Mouse (Mus musculus): ENCODE data around the gene Fcgr1. TPM values are rescaled to one million over a fixed set of nuclear protein-coding genes. Genes with fewer than 3 reads are reported as not detected.
"Not testable (repeated sequence)": the region's sequence is repeated elsewhere in the genome, so short reads cannot be mapped to it uniquely, and the experiment has no call there.

The Fcgr1 gene
- total RNA-seq (2021): 1 to 10 TPM; 2.0 to 3.3 TPM
- long read RNA-seq, experiment 1: 0 reads
- long read RNA-seq, experiment 2, partial matches to known transcripts: 1 of 1 reads
- long read RNA-seq, experiment 2, other reads (novel, unspliced or antisense): 0 of 1 reads

DNA sequence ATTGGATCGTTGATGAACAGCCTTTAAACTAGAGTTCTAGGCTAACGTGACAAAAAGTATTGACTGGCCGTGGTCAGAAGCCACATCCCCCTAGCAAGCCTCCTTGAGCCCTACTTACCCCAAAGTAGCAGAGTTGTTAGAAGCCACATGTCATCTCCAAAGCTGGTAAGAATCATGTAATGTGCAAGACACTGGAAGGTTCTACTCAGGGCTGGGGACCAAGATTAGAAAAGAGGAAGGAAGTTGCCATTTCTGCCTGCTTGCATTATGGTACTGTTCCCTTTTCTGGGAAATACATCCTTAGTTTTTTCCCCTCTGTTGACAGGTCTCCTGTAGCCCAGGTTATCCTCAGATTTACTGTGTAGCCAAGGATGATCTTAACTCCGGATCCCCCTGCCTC lies at the start of gene Fcgr1:
Fcgr1 (minus strand) TSS at position 183 of the 400 bp plus-strand sequence.
- no peak for DNase-seq (ENCODE audit: low spot score in 2 of 2)

DNA sequence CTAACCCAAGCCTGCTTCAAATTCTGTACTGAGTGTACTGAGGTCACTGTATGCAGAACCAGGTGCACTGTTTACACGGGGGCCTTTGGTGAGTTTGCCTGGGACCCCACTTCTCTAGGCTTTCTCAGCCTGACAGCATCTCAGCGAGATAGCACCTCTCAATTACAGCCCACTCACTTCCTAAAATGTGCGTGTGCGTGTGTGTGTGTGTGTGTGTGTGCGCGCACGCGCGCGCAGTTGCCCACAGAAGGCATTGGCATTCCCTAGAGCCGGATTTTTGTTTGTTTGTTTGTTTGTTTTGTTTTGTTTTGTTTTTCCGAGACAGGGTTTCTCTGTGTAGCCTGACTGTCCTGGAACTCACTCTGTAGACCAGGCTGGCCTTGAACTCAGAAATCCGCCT lies 48.9 kb upstream of the Fcgr1 start:
- not testable (repeated sequence) for DNase-seq (ENCODE audit: low spot score in 2 of 2)

DNA sequence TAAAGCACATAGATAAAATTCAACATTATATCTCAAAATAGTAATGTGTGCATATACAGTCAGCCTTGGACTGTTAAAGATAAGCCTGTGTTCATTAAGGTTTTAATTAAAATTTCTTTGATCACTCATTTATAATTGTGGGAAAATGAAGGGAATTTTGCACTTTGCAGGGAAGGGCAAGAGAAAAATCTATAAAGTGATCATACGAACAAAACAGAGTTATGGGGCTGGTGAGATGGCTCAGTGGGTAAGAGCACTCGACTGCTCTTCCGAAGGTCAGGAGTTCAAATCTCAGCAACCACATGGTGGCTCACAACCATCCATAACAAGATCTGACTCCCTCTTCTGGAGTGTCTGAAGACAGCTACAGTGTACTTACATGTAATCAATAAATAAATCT lies 48.3 kb upstream of the Fcgr1 start:
- DNase-seq (ENCODE audit: low spot score in 2 of 2): not testable (repeated sequence)

DNA sequence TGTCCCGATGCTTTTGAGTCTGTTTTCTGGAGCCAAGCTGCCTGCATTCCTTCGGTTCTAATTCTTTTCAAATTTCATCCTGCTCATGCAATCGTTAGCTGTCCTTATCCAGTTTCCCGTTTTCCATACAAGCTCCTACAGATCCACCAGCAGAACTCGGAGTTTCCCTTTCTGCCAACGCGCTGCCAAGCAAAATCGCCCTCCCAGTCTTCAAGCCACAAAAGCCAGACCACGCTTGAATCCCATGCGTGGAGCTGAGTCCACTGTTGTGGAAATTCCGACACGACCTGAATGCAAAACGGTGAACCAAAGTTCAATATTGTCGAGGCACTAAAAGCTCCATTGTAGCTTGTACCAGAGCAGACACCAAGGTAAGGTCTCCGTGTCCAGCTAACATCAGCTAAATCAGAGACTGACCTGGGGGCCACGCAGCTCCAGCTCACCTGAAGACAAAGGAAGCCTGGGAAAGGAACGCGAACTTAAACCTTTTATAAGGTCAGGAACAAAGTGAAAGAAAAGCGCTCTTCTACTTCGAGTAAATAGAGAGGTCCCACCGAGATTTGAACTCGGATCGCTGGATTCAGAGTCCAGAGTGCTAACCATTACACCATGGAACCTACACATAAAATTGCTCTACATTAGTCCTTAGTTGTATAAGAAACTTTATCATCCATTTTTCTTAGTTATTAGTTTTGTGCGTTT lies 47.0 kb upstream of the Fcgr1 start:
- no peak for DNase-seq (ENCODE audit: low spot score in 2 of 2)

DNA sequence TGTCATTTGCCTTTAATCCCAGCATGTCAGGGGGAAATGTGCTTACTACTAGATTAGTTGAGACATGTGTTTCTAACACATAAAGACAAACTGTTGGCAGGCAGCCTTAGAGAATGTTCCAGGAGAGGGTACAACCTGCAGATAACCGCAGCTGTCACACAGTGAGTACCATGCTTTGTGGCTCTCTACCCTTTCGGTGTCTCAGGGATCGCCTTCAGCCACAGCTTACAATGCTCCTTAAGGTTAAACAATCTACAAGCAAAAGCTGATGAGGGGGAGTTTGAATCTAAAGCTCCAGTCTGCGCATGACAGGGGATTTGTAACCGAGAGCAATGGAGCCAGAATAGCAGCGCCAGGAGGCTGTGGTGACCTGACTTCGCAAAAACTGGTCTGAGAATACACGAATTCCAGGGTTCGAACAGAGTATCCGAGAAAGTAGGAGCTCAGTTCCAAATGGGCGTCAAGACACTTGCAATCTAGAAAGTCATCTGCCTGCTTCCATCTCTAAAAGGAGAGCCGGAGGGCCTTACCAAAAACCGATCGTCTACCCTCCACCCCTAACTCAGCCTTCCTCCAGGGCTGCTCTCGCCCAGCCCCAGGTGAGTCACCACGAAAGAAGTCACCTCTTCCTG lies 45.2 kb upstream of the Fcgr1 start:
- no peak for DNase-seq (ENCODE audit: low spot score in 2 of 2)

DNA sequence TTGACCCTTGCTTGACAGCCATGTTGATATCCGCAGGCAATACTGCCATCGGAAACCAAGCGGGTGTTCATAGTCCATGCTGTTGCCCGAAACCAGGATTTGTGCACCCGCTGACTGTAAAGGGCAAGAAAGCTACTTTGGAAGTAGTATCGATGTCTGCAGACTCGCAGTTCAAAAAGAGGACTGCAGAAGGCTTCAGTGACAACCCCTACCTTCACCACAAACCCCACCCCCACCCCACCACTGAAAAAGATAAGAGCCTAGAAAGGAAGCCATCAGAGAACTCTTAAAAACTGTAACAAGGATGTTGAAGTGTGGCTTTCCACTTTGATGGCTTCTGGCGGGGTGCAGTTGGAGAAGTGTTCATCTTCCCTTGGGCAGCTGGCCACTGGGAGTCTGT lies 44.3 kb upstream of the Fcgr1 start:
- DNase-seq (ENCODE audit: low spot score in 2 of 2): no peak

DNA sequence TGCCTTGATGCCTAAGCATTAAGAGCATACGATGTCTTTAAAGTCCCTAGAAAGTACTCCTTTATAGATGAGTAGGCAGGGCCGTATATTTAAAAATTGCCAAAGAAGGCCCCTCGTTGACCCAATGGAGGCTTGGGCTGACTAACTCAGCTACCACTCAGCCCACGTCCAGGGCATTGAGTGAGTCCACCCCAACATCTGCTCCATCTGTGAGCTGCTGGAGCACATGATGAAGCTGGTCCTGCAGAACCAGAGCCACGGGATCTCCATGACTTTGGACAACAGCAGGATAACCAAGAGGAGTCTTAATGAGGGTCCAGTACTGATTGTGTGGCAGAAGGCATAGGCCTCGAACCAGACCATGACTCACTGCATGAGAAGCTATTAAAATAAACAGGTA lies 43.5 kb upstream of the Fcgr1 start:
- no peak for DNase-seq (ENCODE audit: low spot score in 2 of 2)

DNA sequence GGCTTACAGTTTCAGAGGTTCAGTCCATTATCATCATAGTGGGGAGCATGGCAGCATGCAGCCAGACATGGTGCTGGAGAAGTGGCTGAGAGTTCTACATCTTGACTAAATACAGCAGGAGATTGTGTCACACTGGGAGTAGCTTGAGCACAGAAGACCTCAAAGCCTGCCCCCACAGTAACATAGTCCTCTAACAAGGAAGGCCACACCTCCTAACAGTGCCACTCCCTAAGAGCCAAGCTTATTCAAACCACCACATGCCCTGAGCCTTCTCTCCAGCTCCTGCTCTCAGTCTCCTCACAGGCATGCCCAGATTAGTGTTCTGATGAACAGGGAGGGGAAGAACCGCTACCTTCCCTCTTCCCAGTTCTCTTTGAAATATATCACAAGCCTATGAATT lies 42.9 kb upstream of the Fcgr1 start:
- DNase-seq (ENCODE audit: low spot score in 2 of 2): no peak

DNA sequence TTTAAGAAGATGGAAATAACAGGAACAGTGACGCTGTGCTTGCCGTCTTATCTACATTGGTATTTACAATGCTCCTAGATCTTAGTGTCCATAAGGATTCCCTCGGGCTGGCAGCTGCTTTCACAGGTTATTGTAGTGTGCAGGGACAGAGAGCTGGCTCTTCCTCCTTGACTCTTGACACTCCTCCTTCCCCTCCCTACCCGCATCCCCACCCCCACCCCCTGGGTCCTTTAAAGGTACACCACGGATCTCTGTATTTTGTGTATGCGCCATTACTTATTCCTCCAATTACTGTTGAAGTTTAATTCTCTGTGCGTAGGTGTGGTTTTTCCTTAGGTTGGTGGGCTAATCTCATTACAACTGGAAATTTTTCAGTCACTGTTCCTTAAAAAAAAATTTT lies 41.8 kb upstream of the Fcgr1 start:
- no peak for DNase-seq (ENCODE audit: low spot score in 2 of 2)

DNA sequence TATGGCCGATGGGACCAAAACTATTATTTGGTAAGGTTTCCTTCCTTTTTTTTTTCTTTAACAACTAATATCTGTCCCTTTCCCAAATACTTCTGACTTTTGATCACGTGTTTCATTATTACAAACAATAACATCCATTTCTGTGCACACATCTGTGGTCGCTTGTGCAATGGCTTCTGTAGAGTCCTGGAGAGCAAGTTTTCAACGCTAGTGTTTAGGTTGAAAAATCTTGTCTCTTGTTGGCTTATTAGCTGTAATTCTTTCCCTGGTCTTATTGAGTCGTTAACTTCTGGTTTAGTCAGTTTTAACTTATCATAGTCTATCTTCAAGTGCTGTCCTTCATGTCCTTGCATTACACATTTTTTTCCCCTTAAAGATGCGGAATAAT lies 41.4 kb upstream of the Fcgr1 start:
- DNase-seq (ENCODE audit: low spot score in 2 of 2): no peak

DNA sequence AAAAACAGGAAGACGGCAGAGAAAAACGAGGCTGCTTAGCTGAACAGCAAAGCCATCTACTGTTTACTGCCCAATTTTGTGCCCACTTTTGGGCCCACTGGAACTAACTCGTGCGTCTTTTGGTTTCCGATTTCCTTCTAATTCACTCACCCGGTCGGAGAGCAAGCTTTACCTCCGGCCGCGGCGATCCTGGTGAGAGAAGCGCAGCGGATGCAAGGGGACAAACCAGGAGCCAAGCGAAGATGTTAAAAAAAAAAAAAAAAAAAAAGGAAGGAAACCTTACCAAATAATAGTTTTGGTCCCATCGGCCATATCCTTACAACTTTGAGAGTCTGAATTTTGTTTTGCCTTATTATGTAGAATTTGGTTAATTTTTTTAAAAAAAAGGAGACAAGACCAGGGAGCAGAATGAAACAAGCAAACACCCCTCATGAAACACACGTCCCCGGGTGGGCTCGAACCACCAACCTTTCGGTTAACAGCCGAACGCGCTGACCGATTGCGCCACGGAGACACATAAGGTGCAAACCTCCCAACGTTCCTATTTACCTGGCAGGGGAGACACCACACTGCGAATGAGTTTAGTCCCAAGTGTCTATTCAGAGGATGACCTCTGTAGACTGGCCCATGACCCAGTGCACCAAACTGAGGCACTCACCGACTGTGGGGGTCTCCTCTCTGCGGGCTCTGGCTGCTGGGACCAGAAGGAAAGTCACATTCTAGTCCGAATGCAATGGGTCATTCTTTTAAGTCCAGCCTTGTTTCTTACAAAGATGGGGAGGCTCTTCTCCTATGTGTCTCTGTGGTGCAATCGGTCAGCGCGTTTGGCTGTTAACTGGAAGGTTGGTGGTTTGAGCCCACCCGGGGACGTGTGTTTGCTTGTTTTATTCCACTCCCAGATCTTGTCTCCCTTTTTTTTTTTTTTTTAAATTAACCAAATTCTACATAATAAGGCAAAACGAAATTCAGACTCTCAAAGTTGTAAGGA lies 40.7 kb upstream of the Fcgr1 start:
- DNase-seq (ENCODE audit: low spot score in 2 of 2): no peak

DNA sequence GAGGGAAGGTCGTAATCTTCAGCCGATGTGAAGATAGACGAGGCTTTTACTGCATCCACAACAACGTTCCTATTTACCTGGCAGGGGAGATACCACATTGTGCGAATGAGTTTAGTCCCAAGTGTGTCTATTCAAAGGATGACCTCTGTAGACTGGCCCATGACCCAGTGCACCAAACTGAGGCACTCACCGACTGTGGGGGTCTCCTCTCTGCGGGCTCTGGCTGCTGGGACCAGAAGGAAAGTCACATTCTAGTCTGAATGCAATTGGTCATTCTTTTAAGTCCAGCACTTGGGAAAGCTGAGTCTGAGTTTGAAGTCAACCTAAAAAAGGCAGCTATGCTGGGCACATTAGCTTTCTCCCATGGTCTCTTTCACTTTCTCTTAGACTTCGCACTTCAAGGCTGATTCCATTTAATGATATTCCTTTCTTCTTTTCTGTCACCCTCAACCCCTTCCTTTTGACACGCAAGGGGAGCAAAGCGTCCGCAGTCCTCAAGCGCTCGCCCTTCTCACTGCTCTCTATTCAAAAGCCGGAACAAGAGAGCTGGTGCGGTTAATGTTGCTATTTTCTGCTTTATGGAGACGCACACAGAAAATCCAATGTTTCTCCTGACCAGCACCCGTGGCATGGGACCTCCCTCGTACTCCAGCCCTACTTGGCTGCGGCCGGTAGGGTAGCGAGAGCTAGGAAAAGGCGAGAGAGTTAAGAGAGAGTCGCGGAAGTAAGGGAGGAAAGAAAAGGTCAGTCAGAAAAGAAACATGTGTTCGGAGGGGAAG lies 39.8 kb upstream of the Fcgr1 start:
- no peak for DNase-seq (ENCODE audit: low spot score in 2 of 2)

DNA sequence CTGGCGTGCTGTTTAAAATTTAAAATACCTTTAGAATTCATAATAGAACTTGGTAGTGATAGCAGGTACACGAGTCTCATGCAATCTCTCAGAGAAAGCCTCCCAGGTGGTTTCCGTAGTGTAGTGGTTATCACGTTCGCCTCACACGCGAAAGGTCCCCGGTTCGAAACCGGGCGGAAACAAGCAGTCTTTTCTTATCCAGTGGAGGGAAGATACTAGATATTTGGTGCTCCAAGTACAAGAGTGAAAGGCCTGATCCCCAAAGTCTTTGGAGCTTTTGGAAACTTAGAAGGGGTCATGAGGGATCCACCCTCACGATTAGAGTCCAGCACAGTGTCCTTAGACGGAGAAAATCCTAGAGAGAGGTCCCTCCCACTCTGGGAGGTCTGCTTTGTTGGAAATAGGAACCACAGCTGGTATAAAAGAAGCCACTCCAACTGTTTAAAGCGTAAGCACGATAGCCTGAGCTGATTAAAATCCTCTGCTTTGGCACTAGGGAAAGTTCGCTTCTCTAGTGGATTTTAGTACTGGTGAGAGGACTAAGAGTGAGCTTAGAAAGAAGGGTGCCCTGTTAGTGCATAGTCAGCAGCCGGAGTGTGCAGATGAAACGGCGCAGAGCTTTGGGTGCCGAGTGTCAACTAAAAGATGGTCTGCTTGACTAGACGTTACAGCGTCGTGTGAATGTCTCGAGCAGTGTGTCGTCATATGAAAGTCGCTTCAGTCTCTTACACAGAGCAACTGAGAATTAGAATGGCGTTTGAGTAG lies 39.0 kb upstream of the Fcgr1 start:
- DNase-seq (ENCODE audit: low spot score in 2 of 2): no peak

DNA sequence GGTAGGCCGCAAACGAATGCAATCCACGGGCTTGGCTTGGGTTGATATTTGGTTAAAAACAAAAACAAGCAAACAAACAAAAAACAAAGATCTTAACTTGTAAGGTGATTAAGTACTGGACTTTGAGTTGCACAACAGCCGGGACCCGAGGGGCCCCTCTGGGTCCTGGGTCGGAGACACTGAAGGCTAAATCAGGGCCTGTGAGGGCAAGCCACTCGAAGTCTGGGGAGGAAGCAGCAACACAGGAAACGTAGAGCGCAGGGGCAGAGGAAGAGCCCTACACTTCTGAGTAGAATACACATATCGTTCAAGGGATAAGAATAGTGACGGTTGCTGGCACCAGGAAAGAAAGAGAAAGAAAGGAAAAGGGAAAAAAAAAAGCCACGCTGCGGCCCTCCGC lies 38.2 kb upstream of the Fcgr1 start:
- DNase-seq (ENCODE audit: low spot score in 2 of 2): no peak

DNA sequence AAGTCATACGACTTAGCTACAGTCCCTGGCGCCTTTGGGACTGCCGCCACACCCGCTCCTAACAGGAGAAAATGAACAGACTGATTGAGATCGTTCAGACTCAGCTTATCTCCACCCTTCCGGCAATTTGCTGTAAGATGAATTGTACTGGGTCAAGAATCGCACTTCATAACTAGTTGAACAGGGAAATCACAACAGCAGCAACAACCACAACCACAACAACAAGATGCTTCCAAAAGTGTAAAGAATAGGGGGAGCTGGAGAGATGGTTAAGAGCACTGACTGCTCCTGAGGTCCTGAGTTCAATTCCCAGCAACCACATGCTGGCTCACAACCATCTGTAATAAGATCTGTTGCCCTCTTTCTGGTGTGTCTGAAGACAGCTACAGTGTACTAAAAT lies 37.7 kb upstream of the Fcgr1 start:
- no peak for DNase-seq (ENCODE audit: low spot score in 2 of 2)

DNA sequence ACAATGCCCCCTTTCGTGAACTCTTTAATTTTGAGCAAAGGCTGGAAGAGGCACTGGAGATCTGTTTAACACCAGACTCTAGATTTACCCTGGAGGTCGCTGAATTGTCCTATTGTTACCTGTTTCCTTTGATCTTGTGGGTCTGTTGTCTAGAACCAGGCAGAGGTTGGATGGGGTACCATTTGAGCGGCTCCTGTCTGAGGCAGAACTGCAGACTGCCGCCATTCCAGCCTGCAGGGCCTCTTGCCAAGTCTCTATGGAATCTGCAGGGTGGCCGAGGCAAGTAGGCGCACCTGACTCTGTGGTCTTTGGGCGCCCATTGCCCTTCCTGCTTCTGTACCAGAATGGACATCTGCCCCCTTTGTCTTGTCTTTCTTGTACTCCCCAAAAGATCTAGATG lies 36.8 kb upstream of the Fcgr1 start:
- DNase-seq (ENCODE audit: low spot score in 2 of 2): no peak

DNA sequence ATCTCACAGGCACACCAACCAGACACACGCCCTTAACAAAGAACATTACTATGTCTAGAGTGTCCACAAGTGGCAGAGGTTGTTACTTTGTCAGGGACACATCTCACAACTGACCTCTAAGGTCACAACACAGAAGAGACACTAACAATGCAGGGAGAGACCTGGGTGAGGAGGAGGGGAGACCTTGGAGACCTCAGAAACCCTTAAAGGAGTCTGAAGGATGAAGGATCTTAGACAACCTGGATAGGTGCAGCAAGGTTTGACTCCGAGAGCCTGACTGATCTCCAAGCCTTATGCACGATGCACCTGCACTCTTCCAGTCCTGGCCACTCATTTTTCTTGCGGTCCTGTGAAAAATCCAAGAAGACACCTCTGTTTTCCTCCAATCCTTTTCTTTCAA lies 36.4 kb upstream of the Fcgr1 start:
- DNase-seq (ENCODE audit: low spot score in 2 of 2): no peak

DNA sequence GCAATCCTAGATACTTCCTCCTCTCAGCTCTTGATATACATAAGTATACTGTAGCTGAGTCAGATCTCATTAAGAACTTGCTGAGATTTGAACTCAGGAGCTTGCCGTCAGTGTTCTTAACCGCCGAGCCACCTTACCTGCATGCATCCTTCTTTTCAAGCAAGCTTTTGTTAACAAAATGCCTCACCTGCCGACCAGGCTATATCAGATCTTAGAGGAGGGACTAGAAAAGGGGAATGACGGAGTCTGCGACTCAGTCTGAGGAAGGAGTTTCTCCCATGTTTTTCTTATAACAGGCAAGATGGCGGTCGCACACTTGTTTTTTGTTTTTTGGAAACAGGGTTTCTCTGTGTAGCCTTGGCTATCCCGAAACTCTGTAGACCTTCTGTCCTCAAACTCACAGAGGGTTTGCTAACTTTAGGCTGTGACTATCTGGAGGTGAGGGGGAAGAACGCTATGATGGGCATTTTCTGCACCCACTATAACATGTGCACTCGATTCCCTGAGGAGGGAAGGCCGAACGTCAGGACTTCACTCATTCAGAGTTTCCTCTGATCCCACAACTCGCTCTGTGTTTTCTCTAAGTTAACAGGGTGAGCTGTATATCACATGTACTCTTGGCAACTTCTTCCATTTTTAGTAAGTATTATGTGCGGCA lies 35.1 kb upstream of the Fcgr1 start:
- DNase-seq (ENCODE audit: low spot score in 2 of 2): no peak

DNA sequence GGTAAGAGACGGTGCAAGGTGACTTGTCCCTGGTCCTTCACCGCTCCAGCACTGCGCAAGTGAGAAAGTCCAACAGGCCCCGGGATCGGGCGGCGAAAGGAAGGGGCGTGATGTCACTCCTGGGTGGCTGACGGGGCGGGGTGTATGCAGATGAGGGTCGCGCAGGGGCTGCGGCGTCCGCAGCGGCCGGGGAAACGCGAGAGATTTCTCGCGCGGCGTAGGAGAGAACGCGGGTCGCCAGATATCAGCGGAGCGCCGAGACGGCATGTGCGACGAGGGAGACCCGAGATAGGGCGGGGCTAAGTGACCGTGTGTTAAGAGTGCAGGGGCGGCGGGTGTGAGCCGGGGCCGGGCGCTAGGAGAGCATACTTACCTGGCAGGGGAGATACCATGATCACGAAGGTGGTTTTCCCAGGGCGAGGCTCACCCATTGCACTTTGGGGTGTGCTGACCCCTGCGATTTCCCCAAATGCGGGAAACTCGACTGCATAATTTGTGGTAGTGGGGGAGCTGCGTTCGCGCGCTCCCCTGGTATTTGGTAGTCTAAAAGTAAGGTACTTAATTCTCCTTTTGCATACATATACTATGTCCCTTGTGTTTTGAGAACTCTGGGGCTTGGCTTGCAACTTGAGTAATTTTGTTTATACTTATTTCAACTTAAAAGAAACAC lies 34.4 kb upstream of the Fcgr1 start:
- not testable (repeated sequence) for DNase-seq (ENCODE audit: low spot score in 2 of 2)

Data from adrenal gland, adult 18-20 months (tissue).